Mouse (Mus musculus): ENCODE results near the gene Phpt1. TPM values are rescaled to one million over a fixed set of nuclear protein-coding genes. Genes with fewer than 3 reads are reported as not detected.
A peak's percentile ranks its signal among the peaks of the same experiment; 100 is the strongest.
"Not testable (repeated sequence)": the region's sequence is repeated elsewhere in the genome, so short reads cannot be mapped to it uniquely, and the experiment has no call there.

Gene Phpt1
- polyA plus RNA-seq, 1 experiment from 2014 or later = 161 TPM

GRCm38 (mm10) chr2:25557964-25558360, 17.1 kb downstream of the Phpt1 start:
- H3K36me3 ChIP-seq (ENCODE audit: control insufficient read depth, insufficient read depth, low read length) = peaks cover 8% of the 10 kb centered on the region
- H3K4me3 ChIP-seq (ENCODE audit: low read depth, low read length) = peak overlapping the region; percentile 97
- peak overlapping the region; percentile 84 for H3K4me2 ChIP-seq (replicated peaks; ENCODE audit: low read depth, low read length)
- peak overlapping the region; percentile 70 for H3K27ac ChIP-seq (ENCODE audit: low read depth, low read length)
- ATAC-seq (ENCODE audit: low FRiP score) (no peak; the same call in 1 of the 2 replicates), DNase-seq (ENCODE audit: low spot score) (no peak)
- no peaks in the 10 kb centered on the region for H3K9me3 ChIP-seq (ENCODE audit: control insufficient read depth, low read length)
- peak overlapping the region; percentile 94 for H3K9ac ChIP-seq (ENCODE audit: low read depth, low read length)
- WGBS = 0% methylated on average over 24 of the region's 24 CpGs
- peaks cover 3% of the 10 kb centered on the region; the same call in 1 of the 2 replicates for H3K4me1 ChIP-seq (replicated peaks; ENCODE audit: control insufficient read depth, insufficient read depth, low read length)
- H3K27me3 ChIP-seq (ENCODE audit: control insufficient read depth, insufficient read depth, low read length) = no peaks in the 10 kb centered on the region

- H3K4me3 ChIP-seq (ENCODE audit: low read depth, low read length) = peak within 1 kb of the TSS; percentile 97
- H3K4me1 ChIP-seq (replicated peaks; ENCODE audit: control insufficient read depth, insufficient read depth, low read length) = peaks cover 3% of the 10 kb centered on the region; the same call in 1 of the 2 replicates
- peak within 1 kb of the TSS; percentile 94 for H3K9ac ChIP-seq (ENCODE audit: low read depth, low read length)
- DNase-seq (ENCODE audit: low spot score) (peak; percentile 95), ATAC-seq (ENCODE audit: low FRiP score) (peak; percentile 97)
- under 1% methylated on average over 61 of the region's 61 CpGs for WGBS
- H3K4me2 ChIP-seq (replicated peaks; ENCODE audit: low read depth, low read length) = peak within 1 kb of the TSS; percentile 84
- H3K36me3 ChIP-seq (ENCODE audit: control insufficient read depth, insufficient read depth, low read length) = peaks cover 8% of the 10 kb centered on the region
- H3K27me3 ChIP-seq (ENCODE audit: control insufficient read depth, insufficient read depth, low read length) = no peaks in the 10 kb centered on the region
- H3K9me3 ChIP-seq (ENCODE audit: control insufficient read depth, low read length) = no peaks in the 10 kb centered on the region
- peak within 1 kb of the TSS; percentile 70 for H3K27ac ChIP-seq (ENCODE audit: low read depth, low read length)
Measured at GRCm38 (mm10) chr2:25557221-25557963, 17.6 kb downstream of the Phpt1 start, which contains the start of gene Edf1. Edf1 (plus strand) TSS chr2:25557847.

GRCm38 (mm10) chr2:25556296-25556695, 18.7 kb downstream of the Phpt1 start:
- DNase-seq (ENCODE audit: low spot score) = no peak
- Histone ChIP-seq H3K9me3 (ENCODE audit: control insufficient read depth, low read length) (no peaks in the 10 kb centered on the region), H3K9ac (ENCODE audit: low read depth, low read length) (no peak overlapping the region), H3K27ac (ENCODE audit: low read depth, low read length) (no peak overlapping the region), H3K4me2 (replicated peaks; ENCODE audit: low read depth, low read length) (no peak overlapping the region), H3K4me1 (replicated peaks; ENCODE audit: control insufficient read depth, insufficient read depth, low read length) (peaks cover 3% of the 10 kb centered on the region; the same call in 1 of the 2 replicates), H3K4me3 (ENCODE audit: low read depth, low read length) (no peak overlapping the region), H3K36me3 (ENCODE audit: control insufficient read depth, insufficient read depth, low read length) (peaks cover 3% of the 10 kb centered on the region; the same call in 1 of the 2 replicates), H3K27me3 (ENCODE audit: control insufficient read depth, insufficient read depth, low read length) (no peaks in the 10 kb centered on the region)
- no peak for ATAC-seq (ENCODE audit: low FRiP score)
- WGBS = 54% methylated on average over 1 of the region's 1 CpGs

GRCm38 (mm10) chr2:25555479-25555878, 19.5 kb downstream of the Phpt1 start:
- ATAC-seq (ENCODE audit: low FRiP score); H3K9ac ChIP-seq (ENCODE audit: low read depth, low read length); DNase-seq (ENCODE audit: low spot score); H3K27me3 ChIP-seq (ENCODE audit: control insufficient read depth, insufficient read depth, low read length); H3K9me3 ChIP-seq (ENCODE audit: control insufficient read depth, low read length); H3K4me3 ChIP-seq (ENCODE audit: low read depth, low read length); H3K4me1 ChIP-seq (replicated peaks; ENCODE audit: control insufficient read depth, insufficient read depth, low read length); H3K4me2 ChIP-seq (replicated peaks; ENCODE audit: low read depth, low read length); H3K27ac ChIP-seq (ENCODE audit: low read depth, low read length); H3K36me3 ChIP-seq (ENCODE audit: control insufficient read depth, insufficient read depth, low read length): not testable (repeated sequence)
- 56% methylated on average over 2 of the region's 2 CpGs for WGBS

- H3K9me3 ChIP-seq (ENCODE audit: control insufficient read depth, low read length); H3K4me1 ChIP-seq (replicated peaks; ENCODE audit: control insufficient read depth, insufficient read depth, low read length); H3K36me3 ChIP-seq (ENCODE audit: control insufficient read depth, insufficient read depth, low read length); ATAC-seq (ENCODE audit: low FRiP score); H3K27me3 ChIP-seq (ENCODE audit: control insufficient read depth, insufficient read depth, low read length); H3K4me2 ChIP-seq (replicated peaks; ENCODE audit: low read depth, low read length); DNase-seq (ENCODE audit: low spot score); H3K9ac ChIP-seq (ENCODE audit: low read depth, low read length); H3K4me3 ChIP-seq (ENCODE audit: low read depth, low read length); H3K27ac ChIP-seq (ENCODE audit: low read depth, low read length): not testable (repeated sequence)
- 80% methylated on average over 4 of the region's 4 CpGs for WGBS
Measured at GRCm38 (mm10) chr2:25553171-25553786, 21.7 kb downstream of the Phpt1 start.

- no peak overlapping the region for H3K4me3 ChIP-seq (ENCODE audit: low read depth, low read length)
- ATAC-seq (ENCODE audit: low FRiP score) (no peak), DNase-seq (ENCODE audit: low spot score) (peak; percentile 41)
- no peak overlapping the region for H3K27ac ChIP-seq (ENCODE audit: low read depth, low read length)
- H3K36me3 ChIP-seq (ENCODE audit: control insufficient read depth, insufficient read depth, low read length) = no peaks in the 10 kb centered on the region
- H3K9ac ChIP-seq (ENCODE audit: low read depth, low read length) = no peak overlapping the region
- 27% methylated on average over 5 of the region's 5 CpGs for WGBS
- H3K4me2 ChIP-seq (replicated peaks; ENCODE audit: low read depth, low read length) = no peak overlapping the region
- no peaks in the 10 kb centered on the region for H3K4me1 ChIP-seq (replicated peaks; ENCODE audit: control insufficient read depth, insufficient read depth, low read length)
- H3K27me3 ChIP-seq (ENCODE audit: control insufficient read depth, insufficient read depth, low read length) = no peaks in the 10 kb centered on the region
- H3K9me3 ChIP-seq (ENCODE audit: control insufficient read depth, low read length) = no peaks in the 10 kb centered on the region
Measured at GRCm38 (mm10) chr2:25551186-25551585, 23.8 kb downstream of the Phpt1 start.

GRCm38 (mm10) chr2:25549021-25549991, 25.7 kb downstream of the Phpt1 start:
- ATAC-seq (ENCODE audit: low FRiP score) = no peak
- H3K4me1 ChIP-seq (replicated peaks; ENCODE audit: control insufficient read depth, insufficient read depth, low read length) = no peaks in the 10 kb centered on the region
- no peak overlapping the region for H3K27ac ChIP-seq (ENCODE audit: low read depth, low read length)
- H3K36me3 ChIP-seq (ENCODE audit: control insufficient read depth, insufficient read depth, low read length) = no peaks in the 10 kb centered on the region
- DNase-seq (ENCODE audit: low spot score) = no peak
- H3K9me3 ChIP-seq (ENCODE audit: control insufficient read depth, low read length) = no peaks in the 10 kb centered on the region
- H3K4me3 ChIP-seq (ENCODE audit: low read depth, low read length) = no peak overlapping the region
- no peak overlapping the region for H3K9ac ChIP-seq (ENCODE audit: low read depth, low read length)
- H3K4me2 ChIP-seq (replicated peaks; ENCODE audit: low read depth, low read length) = no peak overlapping the region
- H3K27me3 ChIP-seq (ENCODE audit: control insufficient read depth, insufficient read depth, low read length) = no peaks in the 10 kb centered on the region
- 82% methylated on average over 9 of the region's 9 CpGs for WGBS

- Histone ChIP-seq H3K4me2 (replicated peaks; ENCODE audit: low read depth, low read length) (peak within 1 kb of the TSS; percentile 75), H3K9ac (ENCODE audit: low read depth, low read length) (peak within 1 kb of the TSS; percentile 79), H3K36me3 (ENCODE audit: control insufficient read depth, insufficient read depth, low read length) (no peaks in the 10 kb centered on the region), H3K4me1 (replicated peaks; ENCODE audit: control insufficient read depth, insufficient read depth, low read length) (no peaks in the 10 kb centered on the region), H3K27me3 (ENCODE audit: control insufficient read depth, insufficient read depth, low read length) (no peaks in the 10 kb centered on the region), H3K9me3 (ENCODE audit: control insufficient read depth, low read length) (no peaks in the 10 kb centered on the region), H3K27ac (ENCODE audit: low read depth, low read length) (0 out of 2 replicates have a peak within 1 kb of the TSS, but pooled peaks have one; percentile 33), H3K4me3 (ENCODE audit: low read depth, low read length) (peak within 1 kb of the TSS; percentile 60)
- WGBS = 3% methylated on average over 43 of the region's 48 CpGs
- ATAC-seq (ENCODE audit: low FRiP score) (peak; percentile 99), DNase-seq (ENCODE audit: low spot score) (peak; percentile 97)
Measured at GRCm38 (mm10) chr2:25546811-25547491, 28.1 kb downstream of the Phpt1 start, which contains the start of gene Traf2. Traf2 (minus strand) TSS chr2:25546940.
